Mouse (Mus musculus): ENCODE measurements around the gene Fuca1.
A peak's percentile ranks its signal among the peaks of the same experiment; 100 is the strongest.
"Not testable (repeated sequence)": the region's sequence is repeated elsewhere in the genome, so short reads cannot be mapped to it uniquely, and the experiment has no call there.

The Fuca1 gene

DNA sequence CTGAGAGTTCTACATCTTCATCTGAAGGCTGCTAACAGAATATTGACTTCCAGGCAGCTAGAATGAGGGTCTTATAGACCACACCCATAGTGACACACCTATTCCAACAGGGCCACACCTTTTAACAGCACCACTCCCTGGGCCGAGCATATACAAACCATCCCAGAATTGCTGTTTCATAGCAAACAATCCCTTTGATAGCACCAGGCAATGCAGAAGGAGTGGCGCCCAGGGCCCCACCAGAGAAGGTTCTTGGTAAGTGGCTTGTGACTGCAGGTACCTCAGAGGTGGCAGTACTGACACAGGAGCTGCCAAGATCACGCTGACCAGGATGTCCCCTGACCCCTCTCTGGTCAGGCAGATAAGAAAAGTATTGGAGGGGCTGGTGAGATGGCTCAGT is 32.6 kb downstream of the Fuca1 start:
- no peak for DNase-seq (ENCODE audit: low read depth, low spot score)

DNA sequence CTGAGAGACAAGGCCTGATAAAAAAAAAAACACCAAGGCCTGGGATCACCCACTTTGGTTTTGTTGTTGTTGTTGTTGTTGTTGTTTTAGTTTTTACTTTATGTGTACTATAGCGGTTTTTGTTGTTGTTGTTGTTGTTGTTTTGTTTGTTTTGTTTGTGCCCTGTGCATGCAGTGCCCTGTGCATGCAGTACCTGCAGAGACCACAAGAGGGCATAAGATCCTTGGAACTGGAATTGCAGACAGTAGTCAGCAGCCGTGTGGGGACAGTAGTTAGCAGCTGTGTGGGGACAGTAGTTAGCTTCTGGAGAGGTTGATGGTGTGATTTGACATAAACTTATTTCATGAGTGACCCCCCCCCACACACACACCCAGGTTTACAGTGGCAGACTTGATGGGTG is 33.7 kb downstream of the Fuca1 start:
- no peak for DNase-seq (ENCODE audit: low read depth, low spot score)

DNA sequence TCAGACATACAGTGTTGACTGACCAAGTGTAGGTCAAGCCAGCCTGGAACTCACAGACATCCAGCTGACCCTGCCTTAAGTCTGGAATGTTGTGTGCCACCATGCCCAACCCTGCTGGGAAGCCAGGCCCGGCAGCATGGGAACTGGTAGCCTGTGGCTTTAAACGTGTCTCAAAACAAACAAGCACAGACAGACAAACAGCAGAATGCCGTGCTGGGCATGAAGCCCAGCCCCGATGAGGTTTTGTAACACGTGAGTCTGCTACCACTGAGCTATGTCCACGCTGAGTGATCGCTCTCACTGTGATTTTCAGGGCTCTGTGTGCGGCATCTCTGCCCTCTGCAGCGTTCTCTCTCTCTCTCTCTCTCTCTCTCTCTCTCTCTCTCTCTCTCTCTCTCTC is 35.4 kb downstream of the Fuca1 start:
- DNase-seq (ENCODE audit: low read depth, low spot score), result no peak

DNA sequence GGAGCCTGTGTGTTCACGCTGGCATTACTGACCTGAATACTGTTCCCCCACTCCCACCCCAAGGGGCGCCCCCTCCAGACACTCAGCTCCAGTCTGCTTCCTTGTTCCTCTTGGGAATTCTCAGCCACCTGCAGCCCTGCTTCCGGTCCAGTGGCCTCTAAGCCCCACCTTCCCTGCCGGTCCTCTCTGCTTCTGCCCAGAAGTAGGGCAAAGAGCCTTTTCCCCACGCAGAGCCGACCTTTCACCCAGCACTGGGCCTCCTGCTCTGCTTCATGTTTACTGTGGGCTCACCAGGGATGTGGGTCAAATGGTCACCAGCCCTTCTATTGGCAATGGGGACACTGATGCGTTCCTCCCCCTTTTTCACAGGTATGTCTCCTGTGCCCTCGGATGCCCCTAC is 37.8 kb downstream of the Fuca1 start:
- no peak for DNase-seq (ENCODE audit: low read depth, low spot score)

DNA sequence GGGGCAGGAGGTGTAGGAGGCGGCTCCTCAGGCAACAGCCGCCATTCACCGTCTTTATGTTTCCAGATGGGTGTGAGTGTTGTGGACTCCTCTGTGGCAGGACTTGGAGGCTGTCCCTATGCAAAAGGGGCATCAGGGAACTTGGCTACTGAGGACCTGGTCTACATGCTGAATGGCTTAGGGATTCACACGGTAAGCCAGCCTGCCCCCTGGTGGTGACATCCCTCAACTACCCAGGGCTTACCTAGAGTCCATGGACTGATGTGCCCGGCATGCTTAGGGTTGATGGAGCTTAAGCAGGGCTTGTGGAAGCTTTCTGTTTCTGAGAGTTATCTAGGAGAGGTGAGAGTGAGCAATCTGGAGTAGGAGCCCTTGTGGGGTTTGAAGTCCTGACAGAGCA is 40.2 kb downstream of the Fuca1 start:
- DNase-seq (ENCODE audit: low read depth, low spot score), result no peak

DNA sequence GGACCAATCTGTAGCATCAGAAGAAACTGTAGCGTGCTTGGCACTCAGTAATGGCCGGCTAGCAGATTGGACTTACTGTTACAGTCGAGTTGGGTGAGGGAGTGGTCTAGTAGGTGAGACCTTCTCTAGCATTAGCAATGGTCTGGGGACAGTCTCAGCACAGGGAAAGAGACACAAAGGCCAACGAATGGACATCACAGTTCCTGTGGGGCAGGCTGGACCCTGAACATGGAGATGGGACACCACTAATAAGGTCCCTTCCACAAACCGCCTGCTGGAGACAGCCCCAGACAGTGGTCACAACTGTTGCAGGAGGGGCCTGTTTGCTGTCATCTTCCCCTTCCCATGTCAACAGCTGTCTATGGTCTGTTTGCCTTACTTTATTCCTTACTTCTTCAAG is 41.2 kb downstream of the Fuca1 start:
- no peak for DNase-seq (ENCODE audit: low read depth, low spot score)

DNA sequence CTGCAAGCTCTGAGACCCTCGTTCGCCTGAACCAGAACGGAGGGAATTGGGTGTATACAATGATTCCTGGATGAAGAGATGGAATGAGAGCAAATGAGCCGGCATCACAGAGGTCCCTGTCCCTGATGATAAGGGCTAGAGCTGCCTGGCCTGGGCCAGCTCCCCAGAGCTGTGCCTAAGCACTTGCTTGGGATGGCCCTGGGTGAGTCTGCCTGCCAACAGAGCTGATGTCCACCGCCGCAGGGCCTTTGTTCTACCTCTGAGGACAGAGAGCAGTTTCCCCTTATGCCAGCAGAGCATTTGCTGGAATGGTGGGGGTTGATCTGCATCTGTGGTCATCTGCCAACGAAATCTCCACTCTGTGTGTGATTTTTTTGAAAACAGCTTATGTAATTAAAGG is 41.7 kb downstream of the Fuca1 start:
- no peak for DNase-seq (ENCODE audit: low read depth, low spot score)

DNA sequence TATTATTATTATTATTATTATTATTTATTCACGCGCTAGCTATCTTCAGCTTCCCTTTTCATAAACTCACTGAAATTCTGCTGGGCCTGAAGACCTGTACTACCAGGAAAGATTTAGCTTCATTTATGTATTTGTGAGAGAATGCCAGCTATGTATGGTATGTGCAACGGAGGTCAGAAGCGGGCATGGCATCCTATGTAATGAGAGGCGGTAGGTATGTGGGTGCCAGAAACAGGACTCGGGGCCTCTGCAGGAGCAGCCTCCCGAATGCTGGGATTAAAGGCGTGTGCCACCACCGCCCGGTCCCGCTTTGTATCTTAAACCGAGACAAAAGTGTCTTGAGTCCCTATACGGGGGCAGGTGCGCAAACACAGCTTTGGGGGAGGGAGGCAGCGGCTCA is 42.4 kb downstream of the Fuca1 start:
- no peak for DNase-seq (ENCODE audit: low read depth, low spot score)

DNA sequence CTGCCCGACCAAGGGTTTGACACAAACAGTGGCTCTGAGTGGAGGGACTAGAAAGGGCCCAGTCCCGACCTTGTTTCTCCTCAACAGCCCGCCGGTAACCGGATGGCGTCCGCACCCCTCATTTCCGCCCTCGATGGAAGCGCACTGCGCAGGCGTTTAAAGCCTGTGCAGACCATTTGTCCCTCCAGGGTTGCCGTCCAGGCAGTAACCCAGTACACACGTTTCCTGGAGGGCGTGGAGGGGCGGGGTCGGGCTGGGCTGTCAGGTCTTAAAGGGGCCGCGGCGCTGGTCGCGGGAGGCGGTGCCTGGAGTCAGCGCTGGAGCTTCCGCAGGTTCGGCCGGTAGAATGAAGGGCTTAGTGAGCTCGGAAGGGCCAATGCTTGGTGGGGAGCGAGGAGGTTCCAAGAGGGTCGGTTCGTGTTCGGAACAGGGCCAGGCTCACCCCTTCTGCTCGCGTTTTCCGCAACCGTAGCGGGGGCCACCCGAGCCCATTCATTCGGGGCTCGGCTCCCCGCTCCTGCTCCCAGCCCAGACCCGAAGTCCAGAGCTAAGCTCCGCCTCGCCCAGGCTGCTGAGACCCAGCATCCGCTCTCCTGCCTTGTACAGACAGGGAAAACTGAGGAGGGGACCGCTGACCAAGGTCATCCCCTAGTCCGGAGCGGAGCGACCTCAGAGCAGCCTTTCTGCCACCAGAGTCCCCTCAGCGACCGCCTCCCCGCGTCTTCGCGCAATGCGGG is 43.1 kb downstream of the Fuca1 start, which contains the start of gene Gale:
TSS of gene Gale (plus strand) at position 271 of the 737 bp plus-strand sequence.
- peak; percentile 97 for DNase-seq (ENCODE audit: low read depth, low spot score)

DNA sequence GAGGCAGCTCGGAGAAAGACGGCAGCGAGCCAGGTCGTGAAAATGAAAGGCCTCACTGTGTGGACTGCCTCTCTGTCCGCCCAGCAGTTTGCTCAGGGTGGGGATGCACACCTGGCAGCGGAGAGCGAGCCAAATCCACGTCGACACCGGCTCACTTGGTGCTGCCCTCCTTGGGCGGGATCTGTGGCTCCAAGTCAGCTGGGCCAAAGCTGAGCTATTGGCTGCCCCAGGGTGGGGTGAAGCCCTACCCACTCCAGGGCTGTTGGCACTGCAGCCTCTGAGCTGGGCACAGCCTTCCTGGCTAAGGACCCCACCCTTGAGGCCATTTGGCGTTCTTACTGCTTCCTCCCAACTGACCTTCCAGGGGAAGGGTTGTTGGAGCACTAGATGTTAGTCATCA is 43.9 kb downstream of the Fuca1 start:
- DNase-seq (ENCODE audit: low read depth, low spot score), result no peak

DNA sequence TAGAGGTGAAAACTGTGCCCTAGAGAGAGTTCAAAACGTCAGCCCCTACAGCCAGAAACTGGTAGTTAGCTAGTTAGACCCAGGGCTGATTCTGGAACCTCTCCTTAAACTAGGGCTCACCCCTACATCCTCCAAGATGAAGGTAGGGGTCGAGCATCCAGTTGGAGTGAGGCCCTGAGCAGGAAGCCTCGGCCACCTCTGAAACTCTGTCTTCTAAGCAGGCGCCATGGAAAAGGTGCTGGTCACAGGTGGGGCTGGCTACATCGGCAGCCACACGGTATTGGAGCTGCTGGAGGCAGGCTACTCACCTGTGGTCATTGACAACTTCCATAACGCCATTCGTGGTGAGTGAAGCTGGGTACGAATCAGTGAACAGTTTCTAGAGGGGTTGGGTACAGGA is 44.6 kb downstream of the Fuca1 start:
- no peak for DNase-seq (ENCODE audit: low read depth, low spot score)

DNA sequence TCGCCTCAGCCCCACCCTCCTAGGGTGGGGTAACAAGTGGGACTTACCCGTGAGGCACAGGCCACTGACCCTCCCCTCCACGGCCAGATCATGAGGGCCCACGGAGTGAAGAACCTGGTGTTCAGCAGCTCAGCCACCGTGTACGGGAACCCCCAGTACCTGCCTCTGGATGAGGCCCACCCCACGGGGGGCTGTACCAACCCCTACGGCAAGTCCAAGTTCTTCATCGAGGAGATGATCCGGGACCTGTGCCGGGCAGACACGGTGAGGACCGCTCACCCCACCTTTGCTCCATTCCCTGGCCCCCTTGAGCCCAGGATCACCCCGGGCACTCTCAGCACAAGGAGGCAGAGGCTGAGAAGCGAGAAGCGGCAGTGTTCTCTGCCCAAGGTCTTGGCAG is 45.7 kb downstream of the Fuca1 start:
- DNase-seq (ENCODE audit: low read depth, low spot score), result no peak

DNA sequence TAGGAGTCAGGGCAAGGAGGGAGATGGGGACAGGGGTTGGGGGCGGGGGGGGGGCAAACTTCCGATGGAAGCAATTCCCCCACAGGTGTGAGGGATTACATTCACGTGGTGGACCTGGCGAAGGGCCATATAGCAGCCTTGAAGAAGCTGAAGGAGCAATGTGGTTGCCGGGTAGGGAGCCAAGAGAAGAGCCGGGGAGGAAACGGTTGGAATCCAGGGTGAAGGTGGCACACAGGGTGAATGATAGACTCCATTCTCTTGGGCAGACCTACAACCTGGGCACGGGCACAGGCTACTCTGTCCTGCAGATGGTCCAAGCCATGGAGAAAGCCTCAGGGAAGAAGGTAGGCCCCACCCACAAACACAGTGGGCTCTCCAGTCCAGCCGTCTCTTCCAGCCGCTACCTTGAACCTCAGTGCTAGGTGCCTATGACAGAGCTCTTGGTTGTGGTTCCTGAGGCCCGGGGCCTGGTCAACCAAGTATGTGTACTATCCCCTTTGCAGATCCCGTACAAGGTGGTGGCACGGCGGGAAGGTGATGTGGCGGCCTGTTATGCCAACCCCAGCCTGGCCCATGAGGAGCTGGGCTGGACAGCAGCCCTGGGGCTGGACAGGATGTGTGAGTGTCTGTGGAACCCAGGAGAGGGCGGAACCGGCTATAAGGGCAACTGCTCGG is 46.7 kb downstream of the Fuca1 start:
- no peak for DNase-seq (ENCODE audit: low read depth, low spot score)

DNA sequence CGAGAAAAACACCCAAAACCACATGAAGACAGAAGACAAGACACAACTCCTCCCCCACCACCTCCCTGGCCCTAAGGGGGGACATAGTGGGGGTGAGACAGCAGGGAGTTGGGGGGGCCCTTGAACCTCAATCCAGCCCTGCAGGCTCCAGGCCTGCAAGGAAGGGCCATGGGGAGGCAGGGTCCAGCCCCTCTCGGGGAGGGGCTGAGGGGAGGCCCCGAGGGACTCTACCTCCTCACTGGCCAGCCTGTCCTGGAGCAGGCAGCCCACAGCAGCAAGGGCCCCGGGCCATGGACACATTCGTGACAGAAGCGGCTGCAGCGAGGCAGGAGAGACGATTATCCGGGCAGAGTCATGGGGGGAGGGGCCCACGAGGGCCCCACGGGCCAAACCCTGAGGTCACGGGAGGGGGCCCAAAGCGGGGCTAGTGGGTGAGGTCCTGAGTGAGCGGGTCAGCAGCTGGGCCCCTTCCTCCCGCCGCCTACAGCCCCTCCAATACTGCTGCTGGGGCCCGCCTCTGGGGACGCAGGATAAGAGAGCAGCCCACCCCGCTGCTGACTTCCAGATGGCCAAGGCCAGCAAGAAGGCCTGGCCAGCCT is 47.8 kb downstream of the Fuca1 start:
- DNase-seq (ENCODE audit: low read depth, low spot score), result no peak

DNA sequence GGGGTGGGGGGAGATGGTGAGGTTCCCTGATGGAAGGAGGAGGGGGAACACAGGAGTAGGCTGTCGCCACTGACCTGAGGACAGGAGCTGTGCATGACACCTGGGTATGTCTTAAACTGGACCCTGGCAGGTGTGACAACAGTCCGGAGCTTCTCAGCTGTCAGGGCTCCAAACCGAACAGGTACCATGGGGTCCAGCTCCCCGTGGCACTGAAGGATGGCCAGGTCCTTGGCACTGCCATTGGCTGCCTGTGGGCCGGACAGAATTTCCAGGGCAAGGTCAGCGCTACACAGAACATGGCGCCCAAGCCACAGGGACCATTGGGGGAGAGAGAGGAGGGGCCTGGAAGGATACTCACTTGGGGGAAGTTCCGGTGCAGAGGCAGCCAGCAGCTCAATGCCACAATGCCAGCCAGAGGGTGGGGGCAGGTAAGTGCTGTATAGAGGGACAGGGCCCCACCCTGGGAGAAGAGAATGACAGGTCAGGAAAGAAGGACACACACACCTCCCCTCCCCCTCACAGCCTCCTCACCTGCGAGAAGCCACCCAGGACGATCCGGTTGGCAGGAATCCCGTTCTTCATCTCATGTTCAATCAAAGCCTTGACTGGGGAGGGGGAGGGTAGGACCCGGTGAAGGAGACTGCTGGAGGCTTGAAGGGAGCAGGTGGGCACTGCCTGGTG is 48.7 kb downstream of the Fuca1 start:
- no peak for DNase-seq (ENCODE audit: low read depth, low spot score)

DNA sequence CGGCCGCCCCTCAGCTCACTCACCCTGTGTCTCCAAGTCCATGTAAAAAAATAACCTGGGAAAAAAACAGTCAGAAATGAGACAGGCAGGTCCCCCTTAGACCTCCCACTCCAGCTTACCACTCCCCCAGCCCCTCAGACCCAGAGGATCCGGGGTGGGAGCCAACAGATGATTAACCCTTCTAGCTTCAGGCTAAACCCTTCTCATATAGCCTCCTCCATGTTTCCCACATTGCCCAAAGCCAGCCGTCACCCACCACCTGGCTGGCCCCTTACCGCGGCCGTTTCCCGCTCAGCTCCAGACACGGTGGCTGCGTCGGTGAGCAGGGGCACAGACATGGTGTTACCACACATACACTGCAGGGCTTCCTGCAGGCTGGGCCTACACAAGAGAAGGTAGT is 50.0 kb downstream of the Fuca1 start:
- no peak for DNase-seq (ENCODE audit: low read depth, low spot score)

DNA sequence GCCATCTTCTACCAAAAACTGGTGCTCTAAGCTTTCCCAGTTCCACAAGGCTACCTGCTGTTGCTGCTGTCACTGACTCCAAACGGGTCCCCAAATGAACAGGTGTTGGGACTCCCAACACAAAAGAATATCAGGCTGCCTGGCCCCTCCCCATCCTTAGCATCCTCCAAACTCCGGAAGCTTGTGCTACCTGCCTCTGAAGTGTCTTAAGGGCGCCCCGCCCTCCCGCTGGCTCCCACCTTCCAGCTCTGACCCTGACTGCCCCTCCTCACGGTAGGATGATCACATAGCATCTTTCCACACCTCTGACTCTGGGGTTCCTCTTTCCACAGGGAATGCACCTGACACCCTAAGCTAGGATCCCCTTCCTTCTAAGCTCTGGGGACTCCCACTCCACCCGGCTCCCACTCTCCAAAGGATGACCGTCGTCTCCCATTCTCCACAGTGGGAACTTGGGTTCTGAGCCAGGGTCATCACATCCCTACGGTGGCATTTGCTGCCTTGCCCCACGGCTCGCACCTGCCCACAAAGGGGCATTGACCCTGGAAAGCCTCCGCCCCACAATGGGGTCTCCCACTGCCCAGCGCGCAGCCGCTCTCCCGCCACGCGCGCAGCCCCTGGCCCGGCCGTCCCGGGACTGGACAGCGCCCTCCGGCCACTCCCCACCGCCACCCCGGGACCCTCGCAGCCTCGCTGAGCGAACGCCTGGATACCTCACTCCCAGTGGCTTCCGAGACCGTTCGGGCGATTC is 51.4 kb downstream of the Fuca1 start:
- DNase-seq (ENCODE audit: low read depth, low spot score), result no peak

DNA sequence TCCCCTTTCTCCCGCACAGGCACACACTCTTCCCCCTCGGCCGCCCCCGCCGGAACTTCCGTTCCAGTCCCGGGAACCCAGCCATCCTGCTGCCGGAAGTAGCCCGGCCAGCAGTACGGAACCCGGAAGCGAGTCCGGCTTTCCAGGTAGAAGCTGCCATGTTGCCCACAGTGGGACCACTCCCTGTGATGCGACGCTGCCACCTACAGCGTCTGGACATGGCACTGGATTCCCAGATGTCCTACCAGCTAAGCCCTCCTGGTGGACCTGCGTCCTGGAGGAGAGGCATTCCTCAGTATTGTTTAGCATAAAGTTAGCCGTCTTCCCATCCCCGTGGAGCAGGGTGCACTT is 52.0 kb downstream of the Fuca1 start, which contains the start of gene Lypla2:
TSS of gene Lypla2 (minus strand) at position 71 of the 351 bp plus-strand sequence.
- DNase-seq (ENCODE audit: low read depth, low spot score), result peak; percentile 87

DNA sequence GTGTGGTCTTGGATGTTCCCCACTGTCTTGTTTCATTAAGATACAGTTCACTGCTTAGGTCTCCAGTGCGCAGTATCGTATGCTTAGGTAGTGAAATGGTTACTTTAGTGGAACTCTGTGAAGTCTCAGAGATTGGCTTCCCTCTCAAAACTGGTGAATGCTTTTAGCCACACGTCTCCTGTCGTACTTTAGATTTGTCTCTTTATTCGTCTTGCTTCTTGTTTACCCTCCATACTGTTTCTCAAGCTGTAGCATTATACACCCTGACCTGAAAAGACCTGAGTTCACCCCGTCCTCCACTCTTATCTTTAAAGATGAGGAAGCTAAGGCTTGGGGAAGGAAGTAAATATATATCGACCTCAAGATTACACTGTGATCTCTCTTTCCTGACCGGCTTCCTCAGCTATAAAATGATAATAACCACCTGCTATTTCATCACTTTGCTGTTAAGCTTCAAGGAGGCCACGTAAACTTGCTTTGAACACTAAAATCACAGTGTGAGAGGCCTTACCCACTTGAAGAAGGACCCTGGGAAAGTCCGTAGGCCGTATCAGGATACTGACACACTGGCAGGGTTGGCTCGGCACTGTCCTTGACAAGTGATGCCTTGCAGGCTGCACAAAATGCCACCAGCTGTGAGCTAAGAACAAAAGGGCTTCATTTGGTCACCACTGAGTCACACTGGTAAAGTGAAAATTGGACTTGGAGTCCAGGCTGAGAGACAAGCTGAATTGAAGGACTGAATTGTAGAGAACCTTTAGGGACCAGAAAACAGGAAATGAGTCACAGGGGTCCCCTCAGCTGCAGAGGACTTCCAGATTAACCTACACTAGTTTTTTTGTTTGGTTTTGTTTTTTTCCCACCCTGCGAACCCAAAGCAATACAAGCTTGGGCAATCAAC is 52.6 kb downstream of the Fuca1 start:
- DNase-seq (ENCODE audit: low read depth, low spot score), result no peak

DNA sequence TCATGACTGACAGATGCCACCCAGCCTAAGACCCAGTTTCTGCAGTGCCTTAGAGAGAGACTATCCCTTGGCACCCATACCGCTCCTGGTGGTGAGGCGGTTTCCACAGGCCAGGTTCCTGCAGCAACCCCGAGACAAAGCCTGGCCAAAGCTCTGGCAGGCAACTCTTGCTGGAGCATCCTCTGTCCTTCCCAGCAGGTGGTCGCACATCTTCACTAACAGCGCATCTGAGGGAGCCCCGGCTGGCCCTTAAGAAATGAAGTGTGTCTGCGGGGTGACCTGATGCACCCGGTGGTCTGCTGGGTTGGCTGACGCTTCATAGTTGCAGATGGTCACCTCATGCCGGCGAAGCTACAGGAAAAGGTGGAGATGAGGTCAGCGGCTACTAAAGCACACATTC is 55.6 kb downstream of the Fuca1 start:
- DNase-seq (ENCODE audit: low read depth, low spot score), result no peak

DNA sequence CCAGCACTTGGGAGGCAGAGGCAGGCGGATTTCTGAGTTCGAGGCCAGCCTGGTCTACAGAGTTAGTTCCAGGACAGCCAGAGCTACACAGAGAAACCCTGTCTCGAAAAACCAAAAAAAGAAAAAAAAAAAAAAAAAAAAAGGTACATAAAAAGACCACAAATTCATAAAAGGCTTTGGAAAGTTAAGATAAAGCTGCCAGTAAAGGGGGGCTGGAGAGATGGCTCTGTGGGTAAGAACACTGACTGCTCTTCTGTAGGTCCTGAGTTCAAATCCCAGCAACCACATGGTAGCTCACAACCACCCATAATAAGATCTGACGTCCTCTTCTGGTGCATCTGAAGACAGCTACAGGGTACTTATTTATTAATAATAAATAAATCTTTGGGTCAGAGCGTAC is 59.7 kb downstream of the Fuca1 start:
- not testable (repeated sequence) for DNase-seq (ENCODE audit: low read depth, low spot score)

Measured in telencephalon, adult 2 months (tissue).